Mouse (Mus musculus): ENCODE measurements around the gene Cyp46a1. TPM values are rescaled to one million over a fixed set of nuclear protein-coding genes. Genes with fewer than 3 reads are reported as not detected.

The Cyp46a1 gene
- total and polyA plus RNA-seq, 2 experiments from 2014 or later, result 36.3 to 46.2 TPM

DNA sequence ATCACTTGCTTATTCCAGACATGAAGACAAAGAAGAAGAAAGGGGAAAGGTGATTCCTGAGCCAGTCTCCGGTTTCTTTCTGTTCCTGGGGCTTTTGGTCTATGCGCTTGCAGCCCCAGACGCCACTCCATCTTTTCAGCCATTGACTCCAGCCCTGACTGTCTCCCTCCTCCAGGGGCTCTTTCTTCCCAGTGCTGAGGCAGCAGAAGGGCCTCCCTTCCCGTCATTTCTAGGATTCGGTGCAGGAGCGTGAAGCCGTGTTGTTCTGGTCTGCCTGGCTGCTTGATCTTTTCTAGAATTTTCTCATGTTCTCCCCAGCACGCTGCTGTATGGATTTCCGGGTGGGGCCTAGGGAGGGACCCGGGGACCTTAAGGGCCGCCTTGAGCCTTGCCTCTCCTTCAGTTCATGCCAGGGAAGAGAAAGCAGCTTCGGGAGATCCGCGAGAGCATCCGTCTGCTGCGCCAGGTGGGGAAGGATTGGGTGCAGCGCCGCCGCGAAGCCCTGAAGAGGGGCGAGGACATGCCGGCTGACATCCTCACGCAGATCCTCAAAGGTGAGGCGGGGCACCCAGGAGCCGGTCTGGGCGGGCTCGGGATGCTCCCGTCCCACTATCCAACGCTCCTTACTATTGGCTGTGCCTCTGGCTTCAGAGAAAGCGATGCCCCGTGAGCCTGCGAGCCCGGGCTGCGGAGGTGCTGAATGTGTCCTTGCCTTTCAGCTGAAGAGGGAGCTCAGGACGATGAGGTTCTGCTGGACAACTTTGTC is 18.4 kb downstream of the Cyp46a1 start:
- ATAC-seq (peak; percentile 22; the same call in 1 of the 2 replicates), DNase-seq (ENCODE audit: low spot score) (no peak)
- H3K4me2 ChIP-seq (ENCODE audit: low read depth, low read length), result peak overlapping the region; percentile 42
- WGBS, result 16% methylated on average over 35 of the region's 35 CpGs
- H3K9me3 ChIP-seq (ENCODE audit: low read length), result no peaks in the 10 kb centered on the region
- H3K27me3 ChIP-seq (ENCODE audit: insufficient read depth, low read length), result 0 out of 2 replicates have a peak, but pooled peaks cover 3% of the 10 kb centered on the region
- no peak overlapping the region for H3K4me3 ChIP-seq (ENCODE audit: low read length)
- no peak for TF ChIP-seq CTCF (IDR thresholded peaks at IDR 0.05; ENCODE audit: low read depth)
- H3K9ac ChIP-seq (replicated peaks; ENCODE audit: low read length), result peak overlapping the region; percentile 43; the same call in 1 of the 2 replicates
- no peaks in the 10 kb centered on the region for H3K36me3 ChIP-seq (ENCODE audit: insufficient read depth, low read length)
- no peaks in the 10 kb centered on the region for H3K4me1 ChIP-seq (ENCODE audit: insufficient read depth, low read length)
- H3K27ac ChIP-seq, result no peak overlapping the region

DNA sequence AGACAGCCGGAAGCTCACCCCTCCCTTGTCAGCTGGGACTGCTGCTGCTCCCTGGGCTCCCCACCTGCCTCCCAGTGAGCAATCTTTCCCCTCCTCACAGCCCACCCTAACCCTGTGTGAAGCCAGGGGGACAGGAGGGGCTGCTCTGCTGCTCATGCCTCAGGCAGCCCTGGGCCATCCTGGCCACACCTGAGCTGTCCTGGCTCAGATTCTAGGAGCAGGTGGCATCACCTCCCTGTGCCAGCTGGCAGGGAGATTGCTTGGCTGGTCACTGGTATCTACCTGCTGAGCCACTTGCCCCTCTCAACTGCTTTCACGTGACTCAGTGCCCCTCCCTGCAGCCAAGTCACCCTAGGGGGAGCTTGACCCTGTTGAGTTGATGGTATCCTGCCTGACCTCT is 20.1 kb downstream of the Cyp46a1 start:
- Histone ChIP-seq H3K4me3 (ENCODE audit: low read length) (no peak overlapping the region), H3K27me3 (ENCODE audit: insufficient read depth, low read length) (0 out of 2 replicates have a peak, but pooled peaks cover 3% of the 10 kb centered on the region), H3K27ac (no peak overlapping the region), H3K9ac (replicated peaks; ENCODE audit: low read length) (no peak overlapping the region), H3K4me2 (ENCODE audit: low read depth, low read length) (no peak overlapping the region), H3K36me3 (ENCODE audit: insufficient read depth, low read length) (no peaks in the 10 kb centered on the region), H3K9me3 (ENCODE audit: low read length) (no peaks in the 10 kb centered on the region), H3K4me1 (ENCODE audit: insufficient read depth, low read length) (no peaks in the 10 kb centered on the region)
- no peak for TF ChIP-seq CTCF (IDR thresholded peaks at IDR 0.05; ENCODE audit: low read depth)
- 59% methylated on average over 2 of the region's 2 CpGs for WGBS
- ATAC-seq (peak; percentile 68), DNase-seq (ENCODE audit: low spot score) (peak; percentile 43)

DNA sequence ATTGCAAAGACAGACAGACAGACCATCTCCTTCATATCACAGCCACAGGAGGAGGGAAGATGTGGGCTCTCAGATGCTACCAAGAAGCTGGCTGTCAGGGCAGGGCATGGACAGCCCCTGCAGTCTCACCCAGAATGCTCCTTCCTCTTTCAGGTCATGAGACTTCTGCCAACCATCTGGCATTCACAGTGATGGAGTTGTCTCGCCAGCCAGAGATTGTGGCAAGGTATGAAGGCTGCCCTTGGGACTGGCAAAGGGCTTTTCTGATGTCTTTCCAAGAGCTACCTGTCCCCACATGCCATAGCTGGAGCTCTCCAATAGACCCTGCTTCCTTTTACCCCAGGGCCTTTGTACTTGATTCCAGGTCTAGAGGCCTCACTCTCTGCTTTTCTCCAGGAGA is 21.1 kb downstream of the Cyp46a1 start:
- H3K4me2 ChIP-seq (ENCODE audit: low read depth, low read length), result no peak overlapping the region
- H3K4me3 ChIP-seq (ENCODE audit: low read length), result no peak overlapping the region
- DNase-seq (ENCODE audit: low spot score), result no peak
- H3K9me3 ChIP-seq (ENCODE audit: low read length), result no peaks in the 10 kb centered on the region
- TF ChIP-seq CTCF (IDR thresholded peaks at IDR 0.05; ENCODE audit: low read depth), result no peak
- no peak overlapping the region for H3K27ac ChIP-seq
- H3K9ac ChIP-seq (replicated peaks; ENCODE audit: low read length), result no peak overlapping the region
- no peak for ATAC-seq
- H3K27me3 ChIP-seq (ENCODE audit: insufficient read depth, low read length), result 0 out of 2 replicates have a peak, but pooled peaks cover 3% of the 10 kb centered on the region
- H3K36me3 ChIP-seq (ENCODE audit: insufficient read depth, low read length), result no peaks in the 10 kb centered on the region
- 100% methylated on average over 1 of the region's 1 CpGs for WGBS
- H3K4me1 ChIP-seq (ENCODE audit: insufficient read depth, low read length), result no peaks in the 10 kb centered on the region

DNA sequence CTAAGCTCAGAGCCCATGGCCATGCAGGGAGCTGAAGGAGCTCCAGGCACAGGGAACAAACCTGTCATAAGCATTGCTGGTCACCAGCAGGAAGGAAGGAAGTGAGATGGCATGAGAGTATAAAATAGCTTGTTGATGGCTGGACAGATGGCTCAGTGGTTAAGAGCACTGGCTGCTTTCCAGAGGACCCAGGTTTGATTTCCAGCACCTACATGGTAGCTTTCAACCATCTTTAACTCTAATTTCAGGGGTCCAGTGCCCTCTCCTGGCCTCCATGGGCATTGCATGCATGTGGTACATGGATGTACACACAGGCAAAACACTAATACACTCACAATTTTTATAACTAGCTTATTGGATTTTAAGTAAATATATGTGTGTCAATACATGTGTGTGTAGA is 21.8 kb downstream of the Cyp46a1 start:
- ATAC-seq (no peak), DNase-seq (ENCODE audit: low spot score) (no peak)
- Histone ChIP-seq H3K4me3 (ENCODE audit: low read length) (no peak overlapping the region), H3K4me1 (ENCODE audit: insufficient read depth, low read length) (no peaks in the 10 kb centered on the region), H3K9ac (replicated peaks; ENCODE audit: low read length) (no peak overlapping the region), H3K27me3 (ENCODE audit: insufficient read depth, low read length) (0 out of 2 replicates have a peak, but pooled peaks cover 3% of the 10 kb centered on the region), H3K36me3 (ENCODE audit: insufficient read depth, low read length) (no peaks in the 10 kb centered on the region), H3K27ac (no peak overlapping the region), H3K9me3 (ENCODE audit: low read length) (no peaks in the 10 kb centered on the region), H3K4me2 (ENCODE audit: low read depth, low read length) (no peak overlapping the region)
- TF ChIP-seq CTCF (IDR thresholded peaks at IDR 0.05; ENCODE audit: low read depth), result no peak

DNA sequence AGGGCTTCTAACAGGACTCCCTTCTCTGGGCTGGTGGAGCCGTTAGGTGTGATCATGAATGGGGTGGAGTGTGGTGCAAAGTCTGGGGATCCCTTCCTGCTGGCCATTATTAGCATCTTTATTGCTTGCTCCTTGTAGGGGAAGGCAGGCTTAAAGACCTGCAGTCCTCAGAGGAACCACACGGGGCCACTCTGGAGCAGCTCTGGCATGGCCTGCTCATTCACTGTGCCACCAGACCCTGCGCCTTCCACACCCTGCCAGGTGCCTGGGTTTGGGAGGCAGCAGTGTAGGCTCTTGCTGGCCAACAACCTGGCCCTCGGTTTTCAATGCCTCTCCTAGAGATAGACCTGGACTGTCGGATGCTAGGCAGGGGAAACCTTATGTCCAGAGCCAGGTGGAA is 29.6 kb downstream of the Cyp46a1 start:
- WGBS, result 4% methylated on average over 5 of the region's 5 CpGs
- Histone ChIP-seq H3K27me3 (ENCODE audit: insufficient read depth, low read length) (no peaks in the 10 kb centered on the region), H3K27ac (no peak overlapping the region), H3K9ac (replicated peaks; ENCODE audit: low read length) (0 out of 2 replicates have a peak overlapping the region, but pooled peaks have one; percentile 24), H3K4me1 (ENCODE audit: insufficient read depth, low read length) (no peaks in the 10 kb centered on the region), H3K36me3 (ENCODE audit: insufficient read depth, low read length) (no peaks in the 10 kb centered on the region), H3K4me3 (ENCODE audit: low read length) (no peak overlapping the region), H3K4me2 (ENCODE audit: low read depth, low read length) (no peak overlapping the region), H3K9me3 (ENCODE audit: low read length) (no peaks in the 10 kb centered on the region)
- DNase-seq (ENCODE audit: low spot score) (peak; percentile 92), ATAC-seq (peak; percentile 79)
- TF ChIP-seq CTCF (IDR thresholded peaks at IDR 0.05; ENCODE audit: low read depth), result peak; percentile 98

DNA sequence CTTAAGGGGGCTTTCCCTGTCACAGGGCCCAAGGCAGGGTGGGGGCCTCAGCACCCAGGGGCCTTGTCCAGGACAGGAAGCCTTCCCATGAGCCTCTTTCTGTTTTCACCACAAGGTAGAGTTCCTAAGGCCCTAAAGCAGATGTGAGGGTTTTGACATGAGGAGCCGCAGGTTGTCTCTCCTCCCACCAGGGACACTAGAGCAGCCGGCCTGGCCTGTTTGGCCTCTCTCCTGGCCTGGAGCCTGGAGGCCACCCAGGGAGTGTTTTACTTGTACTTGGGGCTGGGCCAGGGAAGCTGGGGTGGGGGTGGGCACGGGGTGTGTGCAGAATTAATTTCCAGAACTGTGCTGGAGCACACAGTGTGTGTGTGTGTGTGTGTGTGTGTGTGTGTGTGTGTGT is 31.2 kb downstream of the Cyp46a1 start:
- ATAC-seq (peak; percentile 50; the same call in 1 of the 2 replicates), DNase-seq (ENCODE audit: low spot score) (peak; percentile 81)
- H3K27ac ChIP-seq, result no peak overlapping the region
- no peaks in the 10 kb centered on the region for H3K27me3 ChIP-seq (ENCODE audit: insufficient read depth, low read length)
- 16% methylated on average over 3 of the region's 3 CpGs for WGBS
- H3K9ac ChIP-seq (replicated peaks; ENCODE audit: low read length), result no peak overlapping the region
- H3K36me3 ChIP-seq (ENCODE audit: insufficient read depth, low read length), result no peaks in the 10 kb centered on the region
- no peaks in the 10 kb centered on the region for H3K9me3 ChIP-seq (ENCODE audit: low read length)
- no peak overlapping the region for H3K4me2 ChIP-seq (ENCODE audit: low read depth, low read length)
- peak; percentile 47 for TF ChIP-seq CTCF (IDR thresholded peaks at IDR 0.05; ENCODE audit: low read depth)
- H3K4me3 ChIP-seq (ENCODE audit: low read length), result no peak overlapping the region
- no peaks in the 10 kb centered on the region for H3K4me1 ChIP-seq (ENCODE audit: insufficient read depth, low read length)

DNA sequence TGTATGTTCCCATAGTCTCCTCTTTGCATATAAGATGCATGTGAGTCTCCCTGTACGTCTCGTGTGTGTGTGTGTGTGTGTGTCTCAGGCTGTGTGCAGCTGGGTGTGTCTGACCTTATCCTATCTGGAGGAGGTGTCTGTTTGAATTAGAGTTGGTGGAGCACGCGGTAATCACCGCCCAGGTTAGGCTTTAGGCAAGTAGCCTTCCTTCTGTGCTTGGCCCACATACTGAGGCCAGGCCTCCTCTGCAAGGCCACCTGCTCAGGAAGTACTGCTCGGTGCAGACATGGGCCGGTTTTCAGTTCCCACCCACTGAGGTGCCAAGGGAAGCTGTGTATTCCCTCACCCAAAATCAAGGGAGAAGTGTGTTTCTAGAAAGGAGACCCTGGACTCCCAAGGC is 31.7 kb downstream of the Cyp46a1 start:
- no peak overlapping the region for H3K27ac ChIP-seq
- ATAC-seq (no peak), DNase-seq (ENCODE audit: low spot score) (no peak)
- 66% methylated on average over 7 of the region's 7 CpGs for WGBS
- no peak overlapping the region for H3K9ac ChIP-seq (replicated peaks; ENCODE audit: low read length)
- H3K27me3 ChIP-seq (ENCODE audit: insufficient read depth, low read length), result no peaks in the 10 kb centered on the region
- H3K36me3 ChIP-seq (ENCODE audit: insufficient read depth, low read length), result no peaks in the 10 kb centered on the region
- H3K4me1 ChIP-seq (ENCODE audit: insufficient read depth, low read length), result no peaks in the 10 kb centered on the region; the same call in 1 of the 2 replicates
- no peaks in the 10 kb centered on the region for H3K9me3 ChIP-seq (ENCODE audit: low read length)
- no peak overlapping the region for H3K4me2 ChIP-seq (ENCODE audit: low read depth, low read length)
- no peak overlapping the region for H3K4me3 ChIP-seq (ENCODE audit: low read length)
- no peak for TF ChIP-seq CTCF (IDR thresholded peaks at IDR 0.05; ENCODE audit: low read depth)

All from hindbrain, postnatal 0 days (tissue).